Mouse (Mus musculus) midbrain, postnatal 0 days (tissue): ENCODE results near the gene Robo1. TPM values are rescaled to one million over a fixed set of nuclear protein-coding genes. Genes with fewer than 3 reads are reported as not detected.
A peak's percentile ranks its signal among the peaks of the same experiment; 100 is the strongest.

Source experiments
- ATAC-seq: fragments of 200-750 bp; cut with Nextera tagmentation; 2 replicates; pipeline ENCODE4 v1.8.0; 2017; ENCODE audit warnings: moderate number of reproducible peaks, mild to moderate bottlenecking, moderate TSS enrichment, moderate library complexity; ENCODE audit not compliant: low FRiP score
- DNase-seq: peaks from one replicate; pipeline ENCODE4 v3.0.0-alpha.2; 2015; ENCODE audit warnings: low spot score
- H3K27ac ChIP-seq: fragments of 300-500 bp; sonication (generic); 2 replicates; pipeline ENCODE4 v1.5.1; 2014; ENCODE audit warnings: low read depth, mild to moderate bottlenecking, low read length, mixed read lengths
- H3K27me3 ChIP-seq: fragments of 300-500 bp; sonication (generic); 2 replicates; pipeline ENCODE4 v1.6.1; 2014; ENCODE audit warnings: low read length, control low read depth, mixed read lengths; ENCODE audit not compliant: insufficient read depth
- H3K36me3 ChIP-seq: fragments of 300-500 bp; sonication (generic); 2 replicates; pipeline ENCODE4 v1.6.1; 2014; ENCODE audit warnings: low read length, control low read depth, mixed read lengths; ENCODE audit not compliant: insufficient read depth
- H3K4me1 ChIP-seq: fragments of 300-500 bp; sonication (generic); 2 replicates; pipeline ENCODE4 v1.6.1; 2014; ENCODE audit warnings: mild to moderate bottlenecking, control low read depth, antibody characterized with exemption, low read length, mixed read lengths; ENCODE audit not compliant: insufficient read depth
- H3K4me2 ChIP-seq: fragments of 300-500 bp; sonication (generic); 2 replicates; pipeline ENCODE4 v1.6.1; 2014; ENCODE audit warnings: low read depth, mild to moderate bottlenecking, low read length, mixed read lengths; ENCODE audit not compliant: poor library complexity, severe bottlenecking
- H3K4me3 ChIP-seq: fragments of 300-500 bp; sonication (generic); 2 replicates; pipeline ENCODE4 v1.5.1; 2014; ENCODE audit warnings: low read depth, mild to moderate bottlenecking, low read length, moderate library complexity
- H3K9ac ChIP-seq: fragments of 300-500 bp; sonication (generic); replicated peaks from 2 replicates; pipeline ENCODE4 v1.6.1; 2014; ENCODE audit warnings: mild to moderate bottlenecking, low read length, moderate library complexity, mixed read lengths; ENCODE audit not compliant: poor library complexity, severe bottlenecking
- H3K9me3 ChIP-seq: fragments of 300-500 bp; sonication (generic); 2 replicates; pipeline ENCODE4 v1.6.1; 2016; ENCODE audit warnings: low read length, control low read depth
- CTCF ChIP-seq: IDR thresholded peaks from 2 replicates; pipeline ENCODE4 v1.5.1; 2016; ENCODE audit warnings: antibody characterized with exemption, mild to moderate bottlenecking
- WGBS: fragments of 180-500 bp; shearing (Covaris S2); extraction: QIAGEN DNeasy Blood & Tissue Kit; methylation state at CpG from one replicate; pipeline ENCODE4 v1.1.7; 2014; 5-methylcytosine and 5-hydroxymethylcytosine counted together
- polyA plus RNA-seq: library from polyadenylated mRNA; unstranded; fragments of >200 nt; fragmentation: Nextera tagmentation; extraction: Ambion mirVana; gene quantifications from 2 replicates; pipeline ENCODE4 v1.2.1, GENCODE M21; 2015
- total RNA-seq: library from RNA; depleted of rRNA; stranded (reverse); fragments of >200 nt; gene quantifications from 2 replicates; pipeline ENCODE4 v1.2.3, GENCODE M21; 2014

The Robo1 gene
- total and polyA plus RNA-seq, 2 experiments from 2014 or later = 31.4 to 96.1 TPM

GRCm38 (mm10) chr16:72973685-72974084 is 665.6 kb downstream of the Robo1 start:
- Histone ChIP-seq H3K27ac (no peak overlapping the region), H3K27me3 (no peaks in the 10 kb centered on the region), H3K4me1 (no peaks in the 10 kb centered on the region), H3K9me3 (no peaks in the 10 kb centered on the region), H3K4me2 (no peak overlapping the region), H3K9ac (no peak overlapping the region), H3K36me3 (no peaks in the 10 kb centered on the region), H3K4me3 (no peak overlapping the region)
- ATAC-seq (no peak), DNase-seq (no peak)
- 84% methylated on average over 6 of the region's 6 CpGs for WGBS
- no peak for TF ChIP-seq CTCF

DNA sequence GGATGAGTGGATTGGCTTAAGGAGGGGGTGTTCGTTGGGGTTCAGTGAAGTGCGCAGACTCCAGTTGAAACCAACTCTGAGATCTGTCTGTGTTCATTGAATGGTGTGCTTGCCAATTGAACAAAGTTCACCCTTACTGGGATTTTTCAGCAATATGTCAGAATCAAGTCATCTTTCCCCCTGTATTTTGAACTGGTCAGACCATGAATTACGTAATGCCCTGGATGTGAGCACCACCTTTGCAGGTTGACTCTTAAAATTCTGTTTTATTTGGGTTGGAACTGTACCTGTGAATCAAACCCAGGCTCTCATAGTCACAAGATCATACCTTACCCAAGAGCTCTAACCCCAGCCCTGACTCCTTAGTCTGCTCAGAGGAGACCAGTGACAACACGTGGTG is 666.6 kb downstream of the Robo1 start:
- no peak overlapping the region for H3K4me2 ChIP-seq
- ATAC-seq = no peak
- WGBS = 96% methylated on average over 4 of the region's 4 CpGs

DNA sequence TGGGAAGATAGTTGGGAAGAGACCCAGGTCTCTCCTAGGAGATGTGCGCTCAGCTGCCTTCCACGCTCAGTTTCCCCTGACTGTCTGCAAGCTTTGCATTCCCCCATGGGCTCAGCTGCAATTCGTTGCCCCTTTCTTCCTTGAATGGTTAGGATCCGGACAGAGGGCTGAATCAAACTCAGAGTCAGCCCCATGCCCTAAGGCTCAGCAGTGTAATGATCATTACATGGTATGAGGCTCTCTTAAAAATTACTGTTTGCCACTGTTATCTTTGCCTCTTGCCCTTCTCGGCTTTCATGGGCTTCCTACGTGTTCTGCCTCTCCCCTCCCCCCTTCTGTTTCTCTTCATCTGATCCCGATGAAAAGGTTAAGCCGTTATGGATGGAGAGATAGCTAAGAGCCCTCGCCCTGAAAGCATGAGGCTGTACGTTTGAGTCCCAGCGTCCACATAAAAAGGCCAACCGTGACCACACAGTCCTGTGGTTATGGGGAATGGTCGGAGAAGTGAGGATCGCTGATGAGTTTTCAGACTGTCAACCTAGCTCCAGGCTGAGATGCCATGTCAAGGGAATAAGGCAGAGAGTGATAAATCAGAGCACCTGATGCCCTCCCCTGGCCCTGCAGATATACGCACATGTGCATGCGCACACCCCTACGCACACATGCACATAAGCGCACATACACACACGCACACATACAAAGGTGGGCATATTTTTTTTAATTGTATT is 668.9 kb downstream of the Robo1 start:
- H3K9ac ChIP-seq = no peak overlapping the region
- H3K27me3 ChIP-seq = no peaks in the 10 kb centered on the region
- no peak overlapping the region for H3K4me3 ChIP-seq
- peak; percentile 34; the same call in 1 of the 2 replicates for ATAC-seq
- DNase-seq = no peak
- peak; percentile 32 for TF ChIP-seq CTCF
- H3K27ac ChIP-seq = no peak overlapping the region
- 41% methylated on average over 19 of the region's 19 CpGs for WGBS
- H3K4me2 ChIP-seq = peak overlapping the region; percentile 5; the same call in 1 of the 2 replicates
- H3K4me1 ChIP-seq = no peaks in the 10 kb centered on the region
- no peaks in the 10 kb centered on the region for H3K36me3 ChIP-seq
- H3K9me3 ChIP-seq = no peaks in the 10 kb centered on the region

More for the DNA sequence above, 666.6 kb downstream of the Robo1 start:
- no peak overlapping the region for H3K4me3 ChIP-seq
- no peaks in the 10 kb centered on the region for H3K4me1 ChIP-seq
- no peak for DNase-seq
- no peaks in the 10 kb centered on the region for H3K36me3 ChIP-seq
- H3K27me3 ChIP-seq = no peaks in the 10 kb centered on the region
- H3K9me3 ChIP-seq = no peaks in the 10 kb centered on the region
- H3K27ac ChIP-seq = no peak overlapping the region
- H3K9ac ChIP-seq = no peak overlapping the region
- no peak for TF ChIP-seq CTCF

- H3K36me3 ChIP-seq = no peaks in the 10 kb centered on the region
- no peak overlapping the region for H3K4me3 ChIP-seq
- H3K27ac ChIP-seq = no peak overlapping the region
- DNase-seq = peak; percentile 89
- H3K4me2 ChIP-seq = no peak overlapping the region
- WGBS = 25% methylated on average over 8 of the region's 8 CpGs
- H3K4me1 ChIP-seq = no peaks in the 10 kb centered on the region
- no peaks in the 10 kb centered on the region for H3K9me3 ChIP-seq
- H3K9ac ChIP-seq = no peak overlapping the region
- peak; percentile 29; the same call in 1 of the 2 replicates for ATAC-seq
- peak; percentile 92 for TF ChIP-seq CTCF
- no peaks in the 10 kb centered on the region for H3K27me3 ChIP-seq
Measured at GRCm38 (mm10) chr16:72979407-72980219, 671.5 kb downstream of the Robo1 start.

- DNase-seq (no peak), ATAC-seq (no peak)
- no peaks in the 10 kb centered on the region for H3K27me3 ChIP-seq
- no peak overlapping the region for H3K4me3 ChIP-seq
- no peaks in the 10 kb centered on the region for H3K9me3 ChIP-seq
- no peak for TF ChIP-seq CTCF
- H3K4me2 ChIP-seq = no peak overlapping the region
- H3K9ac ChIP-seq = no peak overlapping the region
- H3K4me1 ChIP-seq = no peaks in the 10 kb centered on the region
- WGBS = 89% methylated on average over 21 of the region's 21 CpGs
- H3K27ac ChIP-seq = no peak overlapping the region
- H3K36me3 ChIP-seq = no peaks in the 10 kb centered on the region
Measured at GRCm38 (mm10) chr16:72990376-72991167, 682.5 kb downstream of the Robo1 start.
